Mouse (Mus musculus): ENCODE data around the gene Dmrta2.

Gene Dmrta2

GRCm38 (mm10) chr4:109979461-109980320 is 1.8 kb downstream of the Dmrta2 start:
- DNase-seq: no peak

GRCm38 (mm10) chr4:109980321-109981082 is 2.6 kb downstream of the Dmrta2 start:
- no peak for DNase-seq

GRCm38 (mm10) chr4:109981083-109981870 is 3.4 kb downstream of the Dmrta2 start:
- DNase-seq: no peak

GRCm38 (mm10) chr4:109981871-109982680 is 4.2 kb downstream of the Dmrta2 start:
- DNase-seq: no peak

GRCm38 (mm10) chr4:109982681-109983265 is 4.9 kb downstream of the Dmrta2 start:
- no peak for DNase-seq

GRCm38 (mm10) chr4:109983281-109984001 is 5.6 kb downstream of the Dmrta2 start:
- DNase-seq: no peak

GRCm38 (mm10) chr4:109984011-109984411 is 6.2 kb downstream of the Dmrta2 start:
- DNase-seq: no peak

- no peak for DNase-seq
These were observed 6.9 kb downstream of the Dmrta2 start for GRCm38 (mm10) chr4:109984496-109985423.

GRCm38 (mm10) chr4:109985424-109986172 is 7.7 kb downstream of the Dmrta2 start:
- no peak for DNase-seq

GRCm38 (mm10) chr4:109986301-109986700 is 8.4 kb downstream of the Dmrta2 start:
- no peak for DNase-seq

- DNase-seq: no peak
These were observed 9.0 kb downstream of the Dmrta2 start for GRCm38 (mm10) chr4:109986748-109987355.

- no peak for DNase-seq
These were observed 9.9 kb downstream of the Dmrta2 start for GRCm38 (mm10) chr4:109987560-109988362.

- DNase-seq: no peak
These were observed 10.6 kb downstream of the Dmrta2 start for GRCm38 (mm10) chr4:109988411-109988810.

- DNase-seq: no peak
These were observed 11.4 kb downstream of the Dmrta2 start for GRCm38 (mm10) chr4:109989213-109989612.

GRCm38 (mm10) chr4:110006044-110006443 is 28.2 kb downstream of the Dmrta2 start:
- DNase-seq: no peak

GRCm38 (mm10) chr4:110019145-110019544 is 41.3 kb downstream of the Dmrta2 start:
- no peak for DNase-seq

- peak; percentile 80 for DNase-seq
These were observed 42.4 kb downstream of the Dmrta2 start for GRCm38 (mm10) chr4:110020255-110020654.

All from kidney, adult 18-20 months (tissue).